Mouse (Mus musculus) stomach, embryonic 14.5 days (tissue): Measurements from ENCODE around the gene Trpm3. TPM values are rescaled to one million over a fixed set of nuclear protein-coding genes. Genes with fewer than 3 reads are reported as not detected.
"Not testable (repeated sequence)": the region's sequence is repeated elsewhere in the genome, so short reads cannot be mapped to it uniquely, and the experiment has no call there.

Experiments
- ATAC-seq: fragments of 200-750 bp; cut with Nextera tagmentation; 2 replicates; pipeline ENCODE4 v1.8.0; 2017; ENCODE audit warnings: low read depth, moderate TSS enrichment; ENCODE audit not compliant: insufficient number of reproducible peaks, insufficient read depth, low FRiP score
- H3K27ac ChIP-seq: fragments of 300-500 bp; sonication (generic); 2 replicates; pipeline ENCODE4 v1.5.1; 2014; ENCODE audit warnings: mild to moderate bottlenecking, low read length, moderate library complexity, mixed read lengths
- H3K27me3 ChIP-seq: fragments of 300-500 bp; sonication (generic); 2 replicates; pipeline ENCODE4 v1.6.1; 2014; ENCODE audit warnings: low read length, control low read depth, mixed read lengths; ENCODE audit not compliant: control insufficient read depth, insufficient read depth
- H3K36me3 ChIP-seq: fragments of 300-500 bp; sonication (generic); 2 replicates; pipeline ENCODE4 v1.6.1; 2014; ENCODE audit warnings: mild to moderate bottlenecking, control low read depth, low read length, moderate library complexity, mixed read lengths; ENCODE audit not compliant: control insufficient read depth, insufficient read depth
- H3K4me1 ChIP-seq: fragments of 300-500 bp; sonication (generic); 2 replicates; pipeline ENCODE4 v1.6.1; 2014; ENCODE audit warnings: low read length, control low read depth, mixed read lengths; ENCODE audit not compliant: control insufficient read depth, insufficient read depth
- H3K4me2 ChIP-seq: fragments of 300-500 bp; sonication (generic); replicated peaks from 2 replicates; pipeline ENCODE4 v1.6.1; 2014; ENCODE audit warnings: low read depth, low read length, control low read depth
- H3K4me3 ChIP-seq: fragments of 300-500 bp; sonication (generic); 2 replicates; pipeline ENCODE4 v1.5.1; 2014; ENCODE audit warnings: low read depth, low read length, control low read depth
- H3K9ac ChIP-seq: fragments of 300-500 bp; sonication (generic); replicated peaks from 2 replicates; pipeline ENCODE4 v1.6.1; 2014; ENCODE audit warnings: low read depth, mild to moderate bottlenecking, control low read depth, low read length, moderate library complexity, mixed read lengths
- H3K9me3 ChIP-seq: fragments of 300-500 bp; sonication (generic); 2 replicates; pipeline ENCODE4 v1.6.1; 2016; ENCODE audit warnings: low read depth, low read length, control low read depth; ENCODE audit not compliant: control insufficient read depth
- WGBS: fragments of 180-500 bp; shearing (Covaris S2); extraction: QIAGEN DNeasy Blood & Tissue Kit; methylation state at CpG from one replicate; pipeline ENCODE4 v1.1.7; 2014; 5-methylcytosine and 5-hydroxymethylcytosine counted together
- polyA plus RNA-seq: library from polyadenylated mRNA; unstranded; fragments of >200 nt; fragmentation: Nextera tagmentation; extraction: Ambion mirVana; gene quantifications from 2 replicates; pipeline ENCODE4 v1.2.1, GENCODE M21; 2014

Trpm3 gene
- polyA plus RNA-seq, 1 experiment from 2014 or later: 0.97 TPM

- Histone ChIP-seq H3K4me1 (no peaks in the 10 kb centered on the region), H3K36me3 (no peaks in the 10 kb centered on the region), H3K4me2 (no peak overlapping the region), H3K27me3 (no peaks in the 10 kb centered on the region), H3K9ac (no peak overlapping the region), H3K9me3 (no peaks in the 10 kb centered on the region), H3K27ac (no peak overlapping the region), H3K4me3 (no peak overlapping the region)
- WGBS: 74% methylated on average over 4 of the region's 4 CpGs
- no peak for ATAC-seq
Measured at GRCm38 (mm10) chr19:23024821-23025220, 886.0 kb downstream of the Trpm3 start.

- Histone ChIP-seq H3K27ac (no peak overlapping the region), H3K36me3 (no peaks in the 10 kb centered on the region), H3K9ac (no peak overlapping the region), H3K4me3 (no peak overlapping the region), H3K9me3 (no peaks in the 10 kb centered on the region), H3K4me1 (no peaks in the 10 kb centered on the region), H3K27me3 (no peaks in the 10 kb centered on the region), H3K4me2 (no peak overlapping the region)
- 77% methylated on average over 7 of the region's 7 CpGs for WGBS
- ATAC-seq: no peak
Measured at GRCm38 (mm10) chr19:23026427-23026826, 887.6 kb downstream of the Trpm3 start.

GRCm38 (mm10) chr19:23028283-23028682, 889.4 kb downstream of the Trpm3 start:
- no peak overlapping the region for H3K4me3 ChIP-seq
- H3K27ac ChIP-seq: no peak overlapping the region
- H3K4me1 ChIP-seq: no peaks in the 10 kb centered on the region
- 73% methylated on average over 5 of the region's 5 CpGs for WGBS
- no peaks in the 10 kb centered on the region for H3K36me3 ChIP-seq
- no peaks in the 10 kb centered on the region for H3K9me3 ChIP-seq
- no peaks in the 10 kb centered on the region for H3K27me3 ChIP-seq
- ATAC-seq: no peak
- no peak overlapping the region for H3K9ac ChIP-seq
- no peak overlapping the region for H3K4me2 ChIP-seq

- not testable (repeated sequence) for ATAC-seq, H3K4me2 ChIP-seq, H3K9ac ChIP-seq, H3K36me3 ChIP-seq, H3K9me3 ChIP-seq, H3K4me3 ChIP-seq, H3K27ac ChIP-seq, H3K4me1 ChIP-seq, H3K27me3 ChIP-seq
- 69% methylated on average over 1 of the region's 1 CpGs for WGBS
Measured at GRCm38 (mm10) chr19:23033343-23033742, 894.5 kb downstream of the Trpm3 start.

- Histone ChIP-seq H3K9me3 (no peaks in the 10 kb centered on the region), H3K4me1 (no peaks in the 10 kb centered on the region), H3K27me3 (no peaks in the 10 kb centered on the region), H3K4me3 (no peak overlapping the region), H3K4me2 (no peak overlapping the region), H3K36me3 (no peaks in the 10 kb centered on the region), H3K9ac (no peak overlapping the region), H3K27ac (no peak overlapping the region)
- ATAC-seq: no peak
- 71% methylated on average over 5 of the region's 5 CpGs for WGBS
Measured at GRCm38 (mm10) chr19:23034117-23034516, 895.3 kb downstream of the Trpm3 start.

GRCm38 (mm10) chr19:23034933-23035332, 896.1 kb downstream of the Trpm3 start:
- Histone ChIP-seq H3K9me3 (no peaks in the 10 kb centered on the region), H3K27ac (no peak overlapping the region), H3K4me1 (no peaks in the 10 kb centered on the region), H3K4me3 (no peak overlapping the region), H3K27me3 (no peaks in the 10 kb centered on the region), H3K36me3 (no peaks in the 10 kb centered on the region), H3K9ac (no peak overlapping the region), H3K4me2 (no peak overlapping the region)
- 88% methylated on average over 4 of the region's 4 CpGs for WGBS
- no peak for ATAC-seq

GRCm38 (mm10) chr19:23035786-23036185, 896.9 kb downstream of the Trpm3 start:
- Histone ChIP-seq H3K27me3 (no peaks in the 10 kb centered on the region), H3K4me2 (no peak overlapping the region), H3K36me3 (no peaks in the 10 kb centered on the region), H3K4me1 (no peaks in the 10 kb centered on the region), H3K4me3 (no peak overlapping the region), H3K27ac (no peak overlapping the region), H3K9ac (no peak overlapping the region), H3K9me3 (no peaks in the 10 kb centered on the region)
- ATAC-seq: no peak
- 75% methylated on average over 3 of the region's 3 CpGs for WGBS

GRCm38 (mm10) chr19:23036782-23037477, 898.1 kb downstream of the Trpm3 start:
- no peak for ATAC-seq
- H3K36me3 ChIP-seq: no peaks in the 10 kb centered on the region
- WGBS: 52% methylated on average over 11 of the region's 11 CpGs

GRCm38 (mm10) chr19:23037499-23037898, 898.7 kb downstream of the Trpm3 start:
- Histone ChIP-seq H3K9ac (no peak overlapping the region), H3K27me3 (no peaks in the 10 kb centered on the region), H3K36me3 (no peaks in the 10 kb centered on the region), H3K9me3 (no peaks in the 10 kb centered on the region), H3K27ac (no peak overlapping the region), H3K4me2 (no peak overlapping the region), H3K4me3 (no peak overlapping the region), H3K4me1 (no peaks in the 10 kb centered on the region)
- 78% methylated on average over 14 of the region's 14 CpGs for WGBS
- no peak for ATAC-seq

More at GRCm38 (mm10) chr19:23036782-23037477, 898.1 kb downstream of the Trpm3 start:
- Histone ChIP-seq H3K4me1 (no peaks in the 10 kb centered on the region), H3K27me3 (no peaks in the 10 kb centered on the region), H3K27ac (no peak overlapping the region), H3K9me3 (no peaks in the 10 kb centered on the region), H3K4me2 (no peak overlapping the region), H3K9ac (no peak overlapping the region), H3K4me3 (no peak overlapping the region)
